Mouse (Mus musculus) bone marrow macrophage, adult 2 months (primary cell): ENCODE measurements at regions not wholly inside any gene's neighbourhood (a gene's known extent, or its start where the extent isn't known, plus 50 kb on each side); places are given as distances from the start of the nearest gene placed in this dataset.

Source experiments
- H3K27ac ChIP-seq: 2 replicates; pipeline ENCODE4 v1.5.1; 2012; ENCODE audit warnings: low read depth, low read length; ENCODE audit not compliant: insufficient read depth
- H3K4me1 ChIP-seq: 2 replicates; pipeline ENCODE4 v1.6.1; 2012; ENCODE audit warnings: low read length; ENCODE audit not compliant: control insufficient read depth, insufficient read depth
- H3K4me3 ChIP-seq: 2 replicates; pipeline ENCODE4 v1.5.1; 2012; ENCODE audit warnings: mild to moderate bottlenecking, low read length, moderate library complexity; ENCODE audit not compliant: insufficient read depth
- CTCF ChIP-seq: IDR thresholded peaks from 2 replicates; pipeline ENCODE4 v1.5.1; 2012; ENCODE audit warnings: low read depth, mild to moderate bottlenecking, low read length, moderate library complexity
- POLR2A ChIP-seq: IDR thresholded peaks from 2 replicates; pipeline ENCODE4 v1.6.1; 2012; ENCODE audit warnings: mild to moderate bottlenecking, low read depth, low read length, borderline replicate concordance

GRCm38 (mm10) chr7:35991141-35991540 is 188.3 kb upstream of the Zfp507 start:
- no peak for TF ChIP-seq POLR2A
- Histone ChIP-seq H3K4me3 (no peak overlapping the region), H3K4me1 (no peaks in the 10 kb centered on the region)

GRCm38 (mm10) chr7:35989456-35989855 is 186.7 kb upstream of the Zfp507 start:
- no peak overlapping the region for H3K27ac ChIP-seq
- no peak for TF ChIP-seq POLR2A
- TF ChIP-seq CTCF: no peak
- no peaks in the 10 kb centered on the region for H3K4me1 ChIP-seq
- no peak overlapping the region for H3K4me3 ChIP-seq

More at GRCm38 (mm10) chr7:35991141-35991540, 188.3 kb upstream of the Zfp507 start:
- no peak overlapping the region for H3K27ac ChIP-seq

GRCm38 (mm10) chr7:35988449-35989109 is 185.8 kb upstream of the Zfp507 start:
- Histone ChIP-seq H3K27ac (no peak overlapping the region), H3K4me1 (no peaks in the 10 kb centered on the region), H3K4me3 (no peak overlapping the region)
- no peak for TF ChIP-seq POLR2A
- no peak for TF ChIP-seq CTCF

GRCm38 (mm10) chr7:35977986-35978385 is 175.2 kb upstream of the Zfp507 start:
- TF ChIP-seq CTCF (no peak), POLR2A (no peak)
- Histone ChIP-seq H3K27ac (no peak overlapping the region), H3K4me3 (no peak overlapping the region), H3K4me1 (no peaks in the 10 kb centered on the region)

- Histone ChIP-seq H3K4me1 (no peaks in the 10 kb centered on the region), H3K27ac (no peak overlapping the region), H3K4me3 (no peak overlapping the region)
- no peak for TF ChIP-seq POLR2A
- TF ChIP-seq CTCF: no peak
Measured at GRCm38 (mm10) chr7:35958731-35959130, 155.9 kb upstream of the Zfp507 start.

- Histone ChIP-seq H3K4me1 (no peaks in the 10 kb centered on the region), H3K27ac (no peak overlapping the region), H3K4me3 (no peak overlapping the region)
- TF ChIP-seq CTCF (no peak), POLR2A (no peak)
Measured at GRCm38 (mm10) chr7:35958052-35958451, 155.2 kb upstream of the Zfp507 start.

GRCm38 (mm10) chr7:35948794-35949193 is 146.0 kb upstream of the Zfp507 start:
- Histone ChIP-seq H3K4me3 (no peak overlapping the region), H3K4me1 (no peaks in the 10 kb centered on the region), H3K27ac (no peak overlapping the region)
- TF ChIP-seq POLR2A (no peak), CTCF (no peak)

GRCm38 (mm10) chr7:35948389-35948788 is 145.6 kb upstream of the Zfp507 start:
- TF ChIP-seq CTCF: no peak
- TF ChIP-seq POLR2A: no peak
- no peak overlapping the region for H3K4me3 ChIP-seq
- no peak overlapping the region for H3K27ac ChIP-seq
- H3K4me1 ChIP-seq: no peaks in the 10 kb centered on the region

- TF ChIP-seq CTCF: no peak
- TF ChIP-seq POLR2A: no peak
- Histone ChIP-seq H3K4me1 (no peaks in the 10 kb centered on the region), H3K27ac (no peak overlapping the region), H3K4me3 (no peak overlapping the region)
Measured at GRCm38 (mm10) chr7:35941086-35941485, 138.3 kb upstream of the Zfp507 start.

GRCm38 (mm10) chr7:35938123-35938869 is 135.5 kb upstream of the Zfp507 start:
- H3K4me3 ChIP-seq: no peak overlapping the region
- no peaks in the 10 kb centered on the region for H3K4me1 ChIP-seq
- TF ChIP-seq POLR2A (no peak), CTCF (no peak)
- H3K27ac ChIP-seq: no peak overlapping the region
